Mouse (Mus musculus): ENCODE results near the gene Kncn.

GRCm38 (mm10) chr4:115904375-115904774, 20.2 kb downstream of the Kncn start:
- no peak for TF ChIP-seq FLI1 (IDR thresholded peaks at IDR 0.05; ENCODE audit: low read length)
- no peak for TF ChIP-seq GATA1 (IDR thresholded peaks at IDR 0.05; ENCODE audit: borderline replicate concordance, low read length)
